Mouse (Mus musculus) cerebellum, postnatal 4 days (tissue): ENCODE measurements around the gene Tmem212.
"Not testable (repeated sequence)": the region's sequence is repeated elsewhere in the genome, so short reads cannot be mapped to it uniquely, and the experiment has no call there.

Source experiments
- DNase-seq, 2 experiments: peaks; one replicate each; pipeline ENCODE4 v3.0.0; 2022; ENCODE audit warnings: low spot score in 2 of 2, mixed read lengths in 1 of 2

Tmem212 gene

DNA sequence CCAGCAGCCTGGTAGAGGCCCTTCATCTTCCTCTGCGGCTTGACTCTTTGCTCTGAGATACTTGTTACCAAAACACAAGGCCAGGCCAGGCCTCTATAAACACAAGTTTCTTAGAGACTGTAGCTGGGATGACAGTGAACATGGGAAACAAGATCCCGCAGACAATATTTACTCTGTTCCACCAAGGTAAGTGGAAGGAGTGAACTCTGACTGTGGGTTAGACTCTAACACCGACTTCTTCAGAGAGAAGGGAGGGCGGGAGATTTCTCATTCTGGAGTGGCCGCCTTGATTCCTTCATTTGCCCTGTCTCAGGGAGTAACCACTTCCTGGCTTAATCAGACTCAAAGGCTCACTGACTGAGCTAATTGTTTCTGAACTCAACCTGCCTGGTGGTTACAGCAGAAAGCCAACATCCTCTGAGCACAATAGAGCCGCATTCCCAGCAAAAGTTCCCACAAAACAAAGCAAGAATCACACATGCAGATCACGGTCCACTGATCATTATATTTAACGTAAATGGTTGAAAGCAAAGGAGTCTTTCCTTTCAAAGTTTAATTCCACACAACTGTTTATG, at the start of gene Tmem212:
Tmem212 (minus strand) TSS at position 51 of the 575 bp plus-strand sequence.
- DNase-seq, result no peak

- not testable (repeated sequence) for DNase-seq
These were observed 49.2 kb upstream of the Tmem212 start for GRCm38 (mm10) chr3:27945397-27945796.

DNA sequence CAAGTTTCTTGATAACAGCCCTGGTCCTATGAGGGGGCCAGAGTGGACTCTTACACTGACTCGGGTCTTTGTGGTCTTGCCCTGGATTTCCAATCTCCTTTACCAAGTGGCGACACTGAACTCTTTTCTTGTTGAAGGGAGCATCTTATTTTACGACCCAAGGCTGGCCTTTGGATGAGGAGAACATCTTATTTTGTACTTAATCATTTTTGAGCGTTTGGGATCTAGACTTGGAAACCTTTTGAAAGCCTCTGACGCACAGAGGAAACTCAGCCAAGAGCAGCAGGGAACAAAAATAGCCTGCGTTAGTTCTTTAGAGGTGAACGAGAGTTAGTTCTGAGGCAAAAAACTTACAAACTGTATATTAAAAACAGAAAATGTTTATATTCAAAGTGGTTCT, 46.8 kb upstream of the Tmem212 start:
- DNase-seq, result no peak

- DNase-seq, result no peak
These were observed 45.5 kb upstream of the Tmem212 start for GRCm38 (mm10) chr3:27941634-27942033.

DNA sequence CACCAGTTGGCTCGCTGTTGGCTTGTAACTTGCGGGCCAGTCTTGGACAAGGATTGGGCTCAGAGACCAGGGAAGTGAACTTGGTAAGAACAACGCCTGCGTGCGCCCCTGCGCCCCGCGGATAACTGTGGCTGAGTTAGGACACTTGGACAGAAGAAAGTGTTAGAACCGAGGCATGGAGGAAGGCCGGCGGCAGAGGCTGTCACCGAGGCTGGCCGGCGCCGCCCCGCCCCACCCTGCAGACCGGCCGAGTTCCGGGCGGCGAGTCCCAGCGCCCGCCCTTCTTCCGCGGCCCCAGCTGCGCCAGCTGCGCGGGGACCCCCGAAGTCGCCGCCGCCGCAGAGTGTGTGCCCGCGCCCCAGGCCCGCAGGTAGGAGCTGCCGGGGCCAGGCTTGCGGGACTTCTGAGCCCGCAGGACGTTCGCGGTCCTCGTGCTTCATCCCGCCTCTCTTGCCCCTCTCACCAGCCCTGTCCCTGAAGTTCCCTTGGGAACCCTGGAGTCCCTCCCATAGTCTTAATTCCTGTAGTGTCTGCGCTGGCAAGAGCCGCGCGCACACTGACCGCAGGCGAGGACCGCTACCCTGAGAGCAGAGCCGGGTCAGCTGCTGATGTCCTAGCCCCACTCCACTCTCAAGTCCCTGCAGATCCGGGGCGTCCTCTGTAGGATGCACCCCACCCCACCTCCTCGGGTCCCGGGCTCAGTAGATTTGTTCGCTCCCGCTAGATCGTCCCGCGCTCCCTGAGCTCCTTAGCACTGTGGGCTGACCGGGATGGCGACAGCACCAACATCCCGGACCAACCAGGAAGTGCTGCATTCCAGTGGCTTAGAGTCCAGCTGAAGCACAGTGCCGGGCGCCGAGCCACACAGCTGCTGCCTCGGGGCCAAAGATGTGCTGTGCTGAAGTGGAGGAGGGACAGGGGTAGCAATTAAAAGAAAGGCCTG, 42.5 kb upstream of the Tmem212 start, which contains the start of gene Pld1:
Pld1 (plus strand) TSS at position 315 of the 943 bp plus-strand sequence.
- peak in 1 of 2 experiments; percentile 11 for DNase-seq

DNA sequence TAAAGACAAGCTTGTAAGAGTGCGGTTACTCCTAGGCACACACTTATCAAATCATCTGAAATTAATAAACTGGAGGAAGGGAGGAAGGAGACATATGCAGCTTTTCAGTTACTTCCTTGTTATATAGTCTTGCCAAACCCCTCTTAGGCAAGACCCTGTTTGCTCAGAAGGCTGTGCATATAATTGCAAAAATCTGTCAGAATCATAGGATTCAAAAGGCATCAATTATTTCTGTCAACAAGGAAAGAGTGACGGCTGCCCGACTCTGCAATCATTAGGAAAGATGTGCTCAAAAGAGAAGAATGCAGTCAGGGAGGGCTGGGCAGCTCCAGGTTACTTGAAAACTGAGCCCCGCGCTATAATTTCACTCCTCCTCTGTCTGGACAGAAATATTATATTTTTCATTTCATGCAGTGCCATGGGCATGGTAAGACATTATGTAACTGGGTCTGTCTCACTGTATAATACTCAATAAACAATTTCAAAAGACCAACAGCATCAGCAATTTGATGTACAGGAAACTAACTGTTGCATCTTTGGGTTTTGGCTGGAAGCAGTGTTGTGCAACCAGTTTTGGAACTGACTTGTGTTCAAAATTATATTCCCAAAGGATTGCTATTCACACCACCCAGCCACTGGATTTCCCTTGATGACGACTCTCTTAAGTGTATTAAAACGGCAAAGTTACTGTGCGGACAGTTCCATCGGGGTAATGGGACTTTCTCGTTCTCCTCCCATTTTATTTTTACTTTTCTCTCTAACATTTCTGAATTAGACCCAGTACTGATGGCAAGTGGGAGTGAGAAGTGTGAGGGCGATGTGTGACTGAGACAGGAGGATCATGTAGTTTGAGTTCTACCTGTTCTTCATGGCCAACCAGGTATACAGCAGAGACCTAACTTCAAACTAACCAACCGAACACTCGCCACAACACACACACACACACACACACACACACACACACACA, 41.3 kb upstream of the Tmem212 start:
- DNase-seq, result no peak

- DNase-seq, result no peak
These were observed 40.6 kb upstream of the Tmem212 start for GRCm38 (mm10) chr3:27936731-27937130.

- DNase-seq, result no peak
These were observed 39.5 kb upstream of the Tmem212 start for GRCm38 (mm10) chr3:27935644-27936043.

- no peak for DNase-seq
These were observed 36.2 kb upstream of the Tmem212 start for GRCm38 (mm10) chr3:27932391-27932790.

- no peak for DNase-seq
These were observed 33.1 kb upstream of the Tmem212 start for GRCm38 (mm10) chr3:27929219-27929618.

DNA sequence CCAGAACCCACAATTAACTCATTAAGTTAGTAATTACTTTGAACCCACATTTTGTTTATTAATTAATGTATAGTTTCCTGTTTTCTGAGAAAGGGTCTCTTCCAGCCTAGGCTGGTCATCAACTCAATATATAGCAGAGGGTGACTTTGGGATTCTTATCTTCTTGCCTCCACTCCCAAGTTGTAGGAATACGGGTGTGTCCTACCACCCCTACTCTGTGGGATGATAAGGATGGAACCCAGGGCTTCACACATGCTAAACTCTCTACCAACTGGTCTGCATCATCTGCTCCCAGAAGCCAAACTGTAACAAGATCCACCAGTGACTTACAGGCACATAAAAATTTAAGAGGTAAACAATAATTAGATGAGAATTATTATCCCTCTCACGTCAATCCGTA, 27.9 kb upstream of the Tmem212 start:
- DNase-seq, result no peak

- no peak for DNase-seq
These were observed 25.3 kb upstream of the Tmem212 start for GRCm38 (mm10) chr3:27921268-27922020.

DNA sequence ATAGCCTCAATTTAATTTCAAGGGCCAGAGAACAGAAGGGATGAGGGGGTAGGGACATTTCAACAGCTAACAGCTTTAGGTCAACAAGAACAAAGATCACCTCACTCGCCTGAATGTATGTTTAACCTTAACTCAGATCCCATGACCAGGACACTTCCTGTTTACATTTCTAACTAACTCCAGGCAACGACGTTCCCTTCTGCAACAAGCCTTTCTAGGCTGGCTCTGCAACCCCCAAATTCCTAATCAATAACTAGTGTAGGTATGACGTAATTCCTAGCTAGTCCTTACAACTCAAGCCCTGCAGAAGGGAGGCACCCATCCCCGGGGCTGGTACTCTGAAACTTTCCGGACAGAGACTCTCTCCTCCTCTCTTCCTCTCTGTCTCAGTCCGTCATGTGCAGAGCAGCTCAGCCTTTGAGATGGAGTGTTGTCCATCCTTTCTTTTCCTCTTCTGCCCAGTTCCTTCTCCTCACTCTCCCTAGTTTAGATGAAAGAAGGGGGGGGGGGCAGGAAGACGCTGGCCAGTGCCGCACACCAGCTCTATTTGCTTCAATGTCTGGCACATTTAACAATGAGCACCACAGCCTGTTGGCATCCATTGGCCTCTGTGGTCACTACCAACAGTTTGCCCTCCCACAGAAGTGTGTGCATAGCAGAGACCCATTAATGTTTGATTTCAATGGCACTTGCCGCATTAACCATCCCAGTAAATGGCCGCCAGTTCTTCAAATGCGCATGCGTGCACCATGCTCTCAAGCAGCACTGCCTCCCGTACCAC, 22.7 kb upstream of the Tmem212 start:
- no peak for DNase-seq

GRCm38 (mm10) chr3:27909016-27909415, 12.8 kb upstream of the Tmem212 start:
- DNase-seq, result no peak

DNA sequence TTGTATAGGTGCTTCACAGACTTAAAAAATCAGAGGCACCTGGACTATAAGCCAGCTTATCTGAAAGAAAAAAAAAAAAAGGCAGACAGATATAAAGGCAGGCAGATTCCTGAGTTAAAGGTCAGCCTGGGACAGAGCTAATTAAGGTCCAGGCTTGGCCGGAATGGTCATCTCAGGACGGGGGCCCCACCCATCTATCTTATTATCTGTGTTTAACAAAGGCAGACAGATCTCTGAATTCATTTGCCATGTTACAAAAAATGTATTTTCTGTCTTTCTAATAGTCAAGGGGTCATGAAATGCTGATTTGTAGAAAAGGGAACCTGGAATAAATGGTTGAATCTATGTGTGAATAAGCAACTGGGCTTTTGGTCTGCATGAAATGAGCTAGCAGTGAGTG, 12.1 kb upstream of the Tmem212 start:
- no peak for DNase-seq

DNA sequence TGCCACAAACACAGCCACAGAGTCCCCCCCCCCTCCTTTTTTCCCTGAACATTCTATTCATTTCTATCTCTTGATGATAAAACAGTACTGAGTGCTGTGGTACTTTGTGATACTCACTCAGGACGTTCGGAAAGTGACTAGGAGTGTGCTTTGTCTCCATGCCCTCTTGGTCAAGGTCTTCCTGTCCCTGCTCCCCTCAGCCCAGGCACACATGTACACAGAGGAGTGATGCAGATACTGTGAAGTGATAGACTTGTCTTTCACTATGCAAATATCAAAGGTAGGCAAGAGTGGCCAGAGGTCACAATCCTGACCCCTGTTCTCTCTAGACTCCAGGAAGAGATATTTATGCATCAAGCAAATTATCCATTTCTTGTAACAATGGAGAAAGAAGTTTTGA, 11.1 kb upstream of the Tmem212 start:
- DNase-seq, result no peak

DNA sequence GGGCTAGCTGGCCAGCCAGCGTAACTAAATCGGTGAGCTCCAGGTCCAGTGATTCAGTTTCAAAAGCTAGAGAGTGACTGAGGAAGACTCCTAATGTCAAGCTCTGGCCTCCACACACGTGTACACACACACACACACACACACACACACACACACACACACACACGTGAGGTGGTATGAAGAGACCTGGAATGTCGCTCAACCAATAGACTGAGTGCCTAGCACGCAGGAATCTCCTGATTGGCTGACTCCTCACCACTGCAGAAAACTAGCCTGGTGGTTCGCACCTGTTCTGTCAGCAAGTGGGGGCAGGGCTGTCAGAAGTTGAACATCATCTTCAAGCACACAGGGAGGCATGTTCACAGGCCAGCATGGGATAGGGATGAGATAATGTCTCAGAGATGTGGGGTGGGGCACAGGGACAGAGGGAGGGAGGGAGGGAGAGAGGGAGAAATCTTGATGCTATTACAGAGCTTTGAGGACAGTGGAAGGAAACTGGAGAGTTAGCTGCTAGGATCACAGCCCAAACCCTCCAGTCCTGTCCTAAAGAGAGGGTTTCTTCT, 10.6 kb upstream of the Tmem212 start:
- DNase-seq, result no peak

- no peak for DNase-seq
These were observed 8.6 kb upstream of the Tmem212 start for GRCm38 (mm10) chr3:27904659-27905330.

DNA sequence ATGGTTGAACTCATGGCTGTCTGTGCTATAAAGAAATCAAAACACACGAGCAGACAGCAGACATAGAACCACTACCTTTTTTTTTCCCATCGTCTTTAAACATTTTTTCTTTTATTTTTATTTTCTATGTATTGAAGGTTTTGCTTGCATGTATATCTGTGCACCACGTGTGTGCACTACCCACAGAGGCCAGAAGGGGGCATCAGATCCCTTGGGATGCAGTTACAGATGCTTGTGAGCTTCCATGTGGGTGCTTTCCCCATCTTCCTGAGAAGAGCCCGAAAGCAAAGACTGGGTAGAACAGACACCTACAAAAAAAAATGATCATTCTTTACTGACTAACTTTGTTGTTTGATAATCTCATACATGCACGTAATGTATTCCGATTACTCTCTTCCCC, 5.7 kb upstream of the Tmem212 start:
- no peak for DNase-seq
